8 mouse cellular contexts compared by ENCODE assay signal in the genomic region with DNA sequence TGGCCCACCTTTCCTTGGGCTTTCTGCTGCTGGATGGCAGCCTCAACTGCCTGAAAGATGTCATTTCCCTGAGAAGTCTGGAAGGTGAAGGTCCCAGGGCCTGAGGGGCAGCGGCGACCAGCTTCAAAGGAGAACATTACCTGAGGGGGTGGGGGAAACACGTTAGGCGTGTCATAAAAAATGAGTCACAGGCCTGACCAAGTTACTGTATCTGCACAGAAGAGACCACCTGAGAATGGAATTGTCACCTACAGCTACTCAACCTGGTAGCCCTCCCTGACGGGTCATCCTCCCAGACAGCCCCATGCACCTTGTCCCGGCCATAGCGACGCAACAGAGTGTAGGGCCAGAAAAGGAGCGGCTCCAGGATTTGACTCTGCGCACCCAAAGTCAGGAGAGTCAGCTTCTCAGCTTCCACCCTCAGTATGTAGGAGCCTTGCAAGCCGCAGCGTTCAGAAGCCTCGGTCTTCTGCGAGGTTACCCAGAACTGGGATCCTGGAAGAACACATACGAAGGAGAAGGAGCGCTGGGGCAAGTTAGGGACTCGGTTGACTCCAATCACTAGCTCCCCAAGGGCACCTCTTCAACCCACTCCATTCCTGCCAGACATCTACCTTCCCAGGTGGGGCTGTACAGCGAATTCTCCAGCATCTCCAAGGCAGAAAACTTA. TPM values are rescaled to one million over a fixed set of nuclear protein-coding genes. Genes with fewer than 3 reads are reported as not detected.
DNase-seq lines count a peak whose midpoint lies in the region; ATAC-seq and TF ChIP-seq lines count a peak whose summit lies in the region.

No protein-coding gene starts in this region.

- H3K27me3 ChIP-seq in heart, embryonic 11.5 days (ENCODE audit: control insufficient read depth, insufficient read depth, low read length), result peaks cover 48% of the 10 kb centered on the region
- H3K27me3 ChIP-seq in heart, postnatal 0 days (ENCODE audit: control insufficient read depth, insufficient read depth, low read length), result peaks cover 20% of the 10 kb centered on the region
- H3K27me3 ChIP-seq in cerebellum, adult 2 months (ENCODE audit: control insufficient read depth, insufficient read depth, low read length), result peaks cover 6% of the 10 kb centered on the region; the same call in 1 of the 2 replicates

- H3K4me3 ChIP-seq in heart, embryonic 11.5 days (ENCODE audit: low read depth, low read length), result peak overlapping the region; percentile 75
- peak overlapping the region; percentile 69 to 83; a peak in 3 of 4 replicates for H3K4me3 ChIP-seq in ES-E14 (ENCODE audit: insufficient read depth in 1 of 2, low read depth in 1 of 2, low read length in 2 of 2, poor library complexity in 1 of 2, severe bottlenecking in 1 of 2)
- H3K4me3 ChIP-seq in heart, postnatal 0 days (ENCODE audit: low read depth, low read length), result peak overlapping the region; percentile 72
- peak overlapping the region; percentile 99 for H3K4me3 ChIP-seq in macrophage (ENCODE audit: inconsistent target)
- H3K4me3 ChIP-seq in cerebellum, adult 2 months (replicated peaks; ENCODE audit: insufficient read depth, low read depth, low read length), result no peak overlapping the region

- no peak for TF ChIP-seq EP300 in heart, postnatal 0 days (IDR thresholded peaks at IDR 0.05; ENCODE audit: low read depth)

- in situ Hi-C loops in ES-E14 (cut with MboI; ENCODE audit: low sequenced_read_pairs in 2 of 2, unreplicated experiment in 2 of 2), result no loop called here

- no peak for DNase-seq in heart, postnatal 4 days
- no peak for DNase-seq in ES-E14 (ENCODE audit: low read depth, low spot score)
- DNase-seq in heart, postnatal 0 days (ENCODE audit: low spot score), result no peak
- DNase-seq in c-Kit-positive CD71-positive TER-119-positive erythroid progenitor cells, embryonic 14.5 days (ENCODE audit: low spot score), result no peak
- DNase-seq in urinary bladder, postnatal 10 days (ENCODE audit: low spot score), result no peak
- no peak for DNase-seq in cerebellum, adult 2 months

- no peak overlapping the region for H3K27ac ChIP-seq in heart, embryonic 11.5 days (ENCODE audit: low read depth, low read length)
- H3K27ac ChIP-seq in ES-E14 (ENCODE audit: insufficient read depth, low read depth, low read length, poor library complexity, severe bottlenecking), result no peak overlapping the region
- no peak overlapping the region for H3K27ac ChIP-seq in heart, postnatal 0 days (ENCODE audit: low read depth)
- H3K27ac ChIP-seq in macrophage, result peak overlapping the region; percentile 95
- H3K27ac ChIP-seq in cerebellum, adult 2 months (ENCODE audit: insufficient read depth, low read length), result no peak overlapping the region

- no peaks in the 10 kb centered on the region for H3K36me3 ChIP-seq in heart, embryonic 11.5 days (ENCODE audit: control insufficient read depth, insufficient read depth, low read length)
- H3K36me3 ChIP-seq in ES-E14 (ENCODE audit: control insufficient read depth, insufficient read depth, low read length, poor library complexity, severe bottlenecking), result no peaks in the 10 kb centered on the region
- no peaks in the 10 kb centered on the region for H3K36me3 ChIP-seq in heart, postnatal 0 days (replicated peaks; ENCODE audit: control insufficient read depth, insufficient read depth, low read length)
- H3K36me3 ChIP-seq in macrophage (ENCODE audit: inconsistent target), result peaks cover 24% of the 10 kb centered on the region; the same call in 1 of the 2 replicates

- WGBS in heart, embryonic 11.5 days (ENCODE audit: insufficient replicate concordance), result 28% methylated on average over 18 of the region's 18 CpGs
- 67% methylated on average over 18 of the region's 18 CpGs for WGBS in heart, postnatal 0 days
- 78% methylated on average over 16 of the region's 18 CpGs for WGBS in macrophage (ENCODE audit: missing documents)
- 38% methylated on average over 18 of the region's 18 CpGs for WGBS in cerebellum, adult 2 months

- H3K4me1 ChIP-seq in heart, embryonic 11.5 days (ENCODE audit: control insufficient read depth, insufficient read depth, low read length), result peaks cover 24% of the 10 kb centered on the region
- H3K4me1 ChIP-seq in ES-E14 (ENCODE audit: control insufficient read depth in 2 of 2, insufficient read depth in 2 of 2, low read length in 2 of 2, poor library complexity in 1 of 2), result peaks cover 0 to 11% of the 10 kb centered on the region in 2 experiments; a peak in 2 of 4 replicates
- H3K4me1 ChIP-seq in heart, postnatal 0 days (ENCODE audit: control insufficient read depth, insufficient read depth), result peaks cover 19% of the 10 kb centered on the region
- 0 out of 2 replicates have a peak, but pooled peaks cover 2% of the 10 kb centered on the region for H3K4me1 ChIP-seq in cerebellum, adult 2 months (ENCODE audit: control insufficient read depth, insufficient read depth, low read length)

- H3K4me2 ChIP-seq in heart, embryonic 11.5 days, result peak overlapping the region; percentile 93
- peak overlapping the region; percentile 86 for H3K4me2 ChIP-seq in heart, postnatal 0 days (ENCODE audit: low read depth, low read length)

- H3K9ac ChIP-seq in heart, embryonic 11.5 days (ENCODE audit: low read depth, low read length), result peak overlapping the region; percentile 79
- peak overlapping the region; percentile 11; the same call in 1 of the 2 replicates for H3K9ac ChIP-seq in ES-E14 (ENCODE audit: insufficient read depth, low read depth, low read length, poor library complexity, severe bottlenecking)
- H3K9ac ChIP-seq in heart, postnatal 0 days (replicated peaks; ENCODE audit: low read depth, low read length), result no peak overlapping the region

- H3K9me3 ChIP-seq in heart, embryonic 11.5 days (replicated peaks; ENCODE audit: control insufficient read depth, low read length), result no peaks in the 10 kb centered on the region
- no peaks in the 10 kb centered on the region for H3K9me3 ChIP-seq in ES-E14 (ENCODE audit: control insufficient read depth, insufficient read depth, low read depth, low read length)
- H3K9me3 ChIP-seq in heart, postnatal 0 days (replicated peaks; ENCODE audit: control insufficient read depth, low read length), result no peaks in the 10 kb centered on the region

- ATAC-seq in heart, embryonic 11.5 days (replicated peaks; ENCODE audit: insufficient number of reproducible peaks, low FRiP score, low TSS enrichment), result no peak
- no peak for ATAC-seq in heart, postnatal 0 days (ENCODE audit: insufficient read depth, low read depth)

- peaks cover 25% of the 10 kb centered on the region for H3K79me2 ChIP-seq in macrophage (ENCODE audit: inconsistent target)

- no peak for TF ChIP-seq POLR2A in cerebellum, adult 2 months (IDR thresholded peaks at IDR 0.05; ENCODE audit: borderline replicate concordance, insufficient read depth, low read length)

- TF ChIP-seq CTCF in heart, postnatal 0 days (IDR thresholded peaks at IDR 0.05; ENCODE audit: low read depth), result no peak
- TF ChIP-seq CTCF in cerebellum, adult 2 months (IDR thresholded peaks at IDR 0.05; ENCODE audit: borderline replicate concordance, insufficient read depth, low read depth, low read length), result no peak

RNA-seq across cellular contexts. Expression of a gene that starts 1.2 kb away (rescaled TPM):
- polyA plus RNA-seq in heart, embryonic 11.5 days (2014; fragmentation: Nextera tagmentation; extraction: Ambion mirVana), result 6.3 and 6.8 TPM in 2 replicates
- 1 to 10 TPM; 5.3 to 6.1 TPM for total RNA-seq in heart, postnatal 4 days (2021)
- 8.5 and 14.9 TPM in 2 replicates for total RNA-seq in ES-E14 (2012; rRNA removed)
- total RNA-seq in heart, postnatal 0 days (2014; rRNA removed; ENCODE audit: low replicate concordance), result 9.2 and 11.5 TPM in 2 replicates
- polyA plus RNA-seq in heart, postnatal 0 days (2015; fragmentation: Nextera tagmentation; extraction: Ambion mirVana), result 6.1 and 6.3 TPM in 2 replicates
- 10 to 100 TPM in 22 of 26 experiments, 1 to 10 TPM in 4; 3.0 to 75.5 (median 33.8) TPM for total RNA-seq in macrophage (2018; cell fraction: chromatin; rRNA removed)
- 100 to 1,000 TPM in 5 of 26 experiments, 10 to 100 TPM in 21; 39.1 to 112 (median 71.5) TPM for total RNA-seq in macrophage (2018; cell fraction: cytosol; rRNA removed)
- 100 to 1,000 TPM in 3 of 26 experiments, 10 to 100 TPM in 23; 15.4 to 138 (median 60.7) TPM for total RNA-seq in macrophage (2018; cell fraction: nucleus; rRNA removed)
- 30.0 to 70.8 TPM (median 64.9 TPM) in 3 replicates for polyA plus RNA-seq in macrophage (2018)
- 1.7 and 2.1 TPM in 2 replicates for polyA plus RNA-seq in cerebellum, adult 2 months (2012; rRNA removed)

RNA-seq across cellular contexts. Expression of a gene that starts 1.9 kb away (rescaled TPM):
- 4.5 and 5.7 TPM in 2 replicates for polyA plus RNA-seq in heart, embryonic 11.5 days (2014; fragmentation: Nextera tagmentation; extraction: Ambion mirVana)
- total RNA-seq in heart, postnatal 4 days (2021), result 1 to 10 TPM; 4.7 to 6.0 TPM
- 2.3 and 3.4 TPM in 2 replicates for total RNA-seq in ES-E14 (2012; rRNA removed)
- total RNA-seq in heart, postnatal 0 days (2014; rRNA removed; ENCODE audit: low replicate concordance), result 9.0 and 9.8 TPM in 2 replicates
- polyA plus RNA-seq in heart, postnatal 0 days (2015; fragmentation: Nextera tagmentation; extraction: Ambion mirVana), result 3.8 and 4.3 TPM in 2 replicates
- total RNA-seq in macrophage (2018; cell fraction: chromatin; rRNA removed), result 100 to 1,000 TPM in 5 of 26 experiments, 10 to 100 TPM in 18, 1 to 10 TPM in 3; 5.5 to 136 (median 38.4) TPM
- total RNA-seq in macrophage (2018; cell fraction: cytosol; rRNA removed), result 10 to 100 TPM in 9 of 26 experiments, 1 to 10 TPM in 17; 1.6 to 18.5 (median 5.9) TPM
- 10 to 100 TPM in 22 of 26 experiments, 1 to 10 TPM in 4; 4.2 to 87.4 (median 28.4) TPM for total RNA-seq in macrophage (2018; cell fraction: nucleus; rRNA removed)
- polyA plus RNA-seq in macrophage (2018), result 6.0 to 8.2 TPM (median 7.6 TPM) in 3 replicates
- 3.5 and 3.8 TPM in 2 replicates for polyA plus RNA-seq in cerebellum, adult 2 months (2012; rRNA removed)

RNA-seq across cellular contexts. Expression of a gene that starts 22.3 kb away (rescaled TPM):
- 99.8 and 109 TPM in 2 replicates for polyA plus RNA-seq in heart, embryonic 11.5 days (2014; fragmentation: Nextera tagmentation; extraction: Ambion mirVana)
- total RNA-seq in heart, postnatal 4 days (2021), result 10 to 100 TPM; 84.1 to 88.4 TPM
- 152 and 242 TPM in 2 replicates for total RNA-seq in ES-E14 (2012; rRNA removed)
- total RNA-seq in heart, postnatal 0 days (2014; rRNA removed; ENCODE audit: low replicate concordance), result 156 and 219 TPM in 2 replicates
- 104 and 108 TPM in 2 replicates for polyA plus RNA-seq in heart, postnatal 0 days (2015; fragmentation: Nextera tagmentation; extraction: Ambion mirVana)
- 100 to 1,000 TPM; 162 to 586 (median 393) TPM for total RNA-seq in macrophage (2018; cell fraction: chromatin; rRNA removed)
- 100 to 1,000 TPM; 226 to 433 (median 334) TPM for total RNA-seq in macrophage (2018; cell fraction: cytosol; rRNA removed)
- total RNA-seq in macrophage (2018; cell fraction: nucleus; rRNA removed), result 100 to 1,000 TPM; 176 to 503 (median 306) TPM
- 192 to 272 TPM (median 246 TPM) in 3 replicates for polyA plus RNA-seq in macrophage (2018)
- 271 and 276 TPM in 2 replicates for polyA plus RNA-seq in cerebellum, adult 2 months (2012; rRNA removed)

RNA-seq across cellular contexts. Expression of a gene that starts 23.0 kb away (rescaled TPM):
- 41.8 and 43.3 TPM in 2 replicates for polyA plus RNA-seq in heart, embryonic 11.5 days (2014; fragmentation: Nextera tagmentation; extraction: Ambion mirVana)
- total RNA-seq in heart, postnatal 4 days (2021), result 10 to 100 TPM; 42.6 to 43.5 TPM
- 66.8 and 80.3 TPM in 2 replicates for total RNA-seq in ES-E14 (2012; rRNA removed)
- 46.3 and 50.3 TPM in 2 replicates for total RNA-seq in heart, postnatal 0 days (2014; rRNA removed; ENCODE audit: low replicate concordance)
- polyA plus RNA-seq in heart, postnatal 0 days (2015; fragmentation: Nextera tagmentation; extraction: Ambion mirVana), result 55.4 and 61.9 TPM in 2 replicates
- total RNA-seq in macrophage (2018; cell fraction: chromatin; rRNA removed), result 100 to 1,000 TPM in 18 of 26 experiments, 10 to 100 TPM in 8; 53.1 to 213 (median 134) TPM
- 10 to 100 TPM; 34.2 to 68.0 (median 50.8) TPM for total RNA-seq in macrophage (2018; cell fraction: cytosol; rRNA removed)
- 100 to 1,000 TPM in 16 of 26 experiments, 10 to 100 TPM in 10; 48.6 to 222 (median 110) TPM for total RNA-seq in macrophage (2018; cell fraction: nucleus; rRNA removed)
- 33.7 to 84.6 TPM (median 58.6 TPM) in 3 replicates for polyA plus RNA-seq in macrophage (2018)
- polyA plus RNA-seq in cerebellum, adult 2 months (2012; rRNA removed), result 57.6 and 58.2 TPM in 2 replicates

RNA-seq across cellular contexts. Expression of a gene that starts 25.6 kb away (rescaled TPM):
- polyA plus RNA-seq in heart, embryonic 11.5 days (2014; fragmentation: Nextera tagmentation; extraction: Ambion mirVana), result 0.24 and 0.30 TPM in 2 replicates
- total RNA-seq in heart, postnatal 4 days (2021), result under 1 TPM; 0.59 to 0.62 TPM
- 3.7 and 5.6 TPM in 2 replicates for total RNA-seq in ES-E14 (2012; rRNA removed)
- total RNA-seq in heart, postnatal 0 days (2014; rRNA removed; ENCODE audit: low replicate concordance), result not detected in 2 replicates
- polyA plus RNA-seq in heart, postnatal 0 days (2015; fragmentation: Nextera tagmentation; extraction: Ambion mirVana), result 0.08 and 0.32 TPM in 2 replicates
- 10 to 100 TPM in 20 of 26 experiments, 1 to 10 TPM in 6; 5.4 to 16.1 (median 12.2) TPM for total RNA-seq in macrophage (2018; cell fraction: chromatin; rRNA removed)
- under 1 TPM; 0.04 to 0.55 (median 0.16) TPM for total RNA-seq in macrophage (2018; cell fraction: cytosol; rRNA removed)
- 10 to 100 TPM in 1 of 26 experiments, 1 to 10 TPM in 25; 1.8 to 11.4 (median 6.1) TPM for total RNA-seq in macrophage (2018; cell fraction: nucleus; rRNA removed)
- polyA plus RNA-seq in macrophage (2018), result 0.23 to 0.54 TPM (median 0.51 TPM) in 3 replicates
- polyA plus RNA-seq in cerebellum, adult 2 months (2012; rRNA removed), result 0.92 and 0.93 TPM in 2 replicates
